Mouse (Mus musculus) MEL (cell line): Measurements from ENCODE around the gene Dcaf17. TPM values are rescaled to one million over a fixed set of nuclear protein-coding genes. Genes with fewer than 3 reads are reported as not detected.

Experiments used
- DNase-seq: peaks from one replicate; pipeline ENCODE4 v3.0.0; 2011; ENCODE audit warnings: low read depth, low spot score
- H3K27ac ChIP-seq: 2 replicates; pipeline ENCODE4 v1.5.1; 2012; ENCODE audit warnings: low read depth, mild to moderate bottlenecking, control low read depth, low read length, moderate library complexity; ENCODE audit not compliant: control insufficient read depth
- H3K27me3 ChIP-seq, 2 experiments: fragments of 150-350 bp in 1 of 2; sonication (generic) in 1 of 2; 2 replicates each; pipeline ENCODE4 v1.6.1; 2012; ENCODE audit warnings: low read length in 2 of 2, mild to moderate bottlenecking in 2 of 2, improper control_type of control experiment in 1 of 2, moderate library complexity in 1 of 2; ENCODE audit not compliant: insufficient read depth in 2 of 2, control insufficient read depth in 1 of 2
- H3K36me3 ChIP-seq, 2 experiments: 2 replicates each; pipeline ENCODE4 v1.6.1; 2012 to 2014; ENCODE audit warnings: low read length in 2 of 2, improper control_type of control experiment in 1 of 2, inconsistent platforms in 1 of 2, mild to moderate bottlenecking in 1 of 2; ENCODE audit not compliant: insufficient read depth in 2 of 2, control insufficient read depth in 1 of 2
- H3K4me1 ChIP-seq, 2 experiments: fragments of 150-350 bp in 1 of 2; sonication (generic) in 1 of 2; 2 replicates each; pipeline ENCODE4 v1.6.1; 2012; ENCODE audit warnings: low read length in 2 of 2, improper control_type of control experiment in 1 of 2, mild to moderate bottlenecking in 1 of 2; ENCODE audit not compliant: insufficient read depth in 2 of 2, control insufficient read depth in 1 of 2
- H3K4me3 ChIP-seq, 2 experiments: fragments of 150-350 bp in 1 of 2; sonication (generic) in 1 of 2; 2 replicates each; pipeline ENCODE4 v1.5.1; 2012; ENCODE audit warnings: low read depth in 2 of 2, low read length in 2 of 2, mild to moderate bottlenecking in 2 of 2, moderate library complexity in 2 of 2, control low read depth in 1 of 2, improper control_type of control experiment in 1 of 2; ENCODE audit not compliant: control insufficient read depth in 1 of 2, insufficient read depth in 1 of 2
- H3K79me2 ChIP-seq: 2 replicates; pipeline ENCODE4 v1.6.1; 2012; ENCODE audit warnings: mild to moderate bottlenecking, low read length, moderate library complexity; ENCODE audit not compliant: control insufficient read depth, poor library complexity, insufficient read depth
- H3K9ac ChIP-seq: 2 replicates; pipeline ENCODE4 v1.6.1; 2012; ENCODE audit warnings: low read depth, mild to moderate bottlenecking, control low read depth, low read length, moderate library complexity; ENCODE audit not compliant: control insufficient read depth, poor library complexity, severe bottlenecking
- H3K9me3 ChIP-seq: fragments of 150-350 bp; sonication (generic); replicated peaks from 2 replicates; pipeline ENCODE4 v1.6.1; 2012; ENCODE audit warnings: mild to moderate bottlenecking, low read length, improper control_type of control experiment, moderate library complexity; ENCODE audit not compliant: insufficient read depth
- BHLHE40 ChIP-seq: IDR thresholded peaks from 2 replicates; pipeline ENCODE4 v1.6.1; 2012; ENCODE audit warnings: low read depth, mild to moderate bottlenecking, inconsistent platforms, low read length, improper control_type of control experiment, borderline replicate concordance
- CHD1 ChIP-seq: IDR thresholded peaks from 2 replicates; pipeline ENCODE4 v1.6.1; 2012; ENCODE audit warnings: low read depth, mild to moderate bottlenecking, inconsistent platforms, low read length, improper control_type of control experiment
- CHD2 ChIP-seq: IDR thresholded peaks from 2 replicates; pipeline ENCODE4 v1.6.1; 2011; ENCODE audit warnings: low read length, improper control_type of control experiment
- CTCF ChIP-seq, 3 experiments: IDR thresholded peaks in 2 of 3; conservative IDR thresholded peaks in 1 of 3; 2 replicates each; pipeline ENCODE4 v1.5.1; 2011 to 2012; ENCODE audit warnings: low read length in 3 of 3, low read depth in 2 of 3, mild to moderate bottlenecking in 2 of 3, improper control_type of control experiment in 1 of 3, inconsistent platforms in 1 of 3, mixed read lengths in 1 of 3, moderate library complexity in 1 of 3; ENCODE audit not compliant: control insufficient read depth in 1 of 3, insufficient read depth in 1 of 3, poor library complexity in 1 of 3, severe bottlenecking in 1 of 3
- E2F4 ChIP-seq: IDR thresholded peaks from 2 replicates; pipeline ENCODE4 v1.6.1; 2011; ENCODE audit warnings: low read depth, low read length, improper control_type of control experiment, borderline replicate concordance
- ELF1 ChIP-seq: IDR thresholded peaks from 2 replicates; pipeline ENCODE4 v1.6.1; 2014; ENCODE audit warnings: low read depth, mild to moderate bottlenecking, inconsistent platforms, low read length, improper control_type of control experiment, moderate library complexity
- EP300 ChIP-seq, 2 experiments: IDR thresholded peaks; 2 replicates each; pipeline ENCODE4 v1.6.1; 2011; ENCODE audit warnings: improper control_type of control experiment in 2 of 2, low read length in 2 of 2, low read depth in 1 of 2, mild to moderate bottlenecking in 1 of 2
- ETS1 ChIP-seq: IDR thresholded peaks from 2 replicates; pipeline ENCODE4 v1.6.1; 2012; ENCODE audit warnings: low read depth, mild to moderate bottlenecking, inconsistent platforms, low read length, improper control_type of control experiment, moderate library complexity
- GATA1 ChIP-seq: IDR thresholded peaks from 2 replicates; pipeline ENCODE4 v1.6.1; 2011; ENCODE audit warnings: low read depth, low read length, improper control_type of control experiment
- HCFC1 ChIP-seq: IDR thresholded peaks from 2 replicates; pipeline ENCODE4 v1.6.1; 2012; ENCODE audit warnings: low read depth, mild to moderate bottlenecking, inconsistent platforms, low read length, improper control_type of control experiment, moderate library complexity
- KAT2A ChIP-seq: conservative IDR thresholded peaks from 2 replicates; pipeline ENCODE4 v1.6.1; 2012; ENCODE audit warnings: low read depth, low read length, improper control_type of control experiment, inconsistent platforms
- MAFK ChIP-seq: IDR thresholded peaks from 2 replicates; pipeline ENCODE4 v1.6.1; 2011; ENCODE audit warnings: low read depth, mild to moderate bottlenecking, low read length, improper control_type of control experiment, borderline replicate concordance
- MAX ChIP-seq: IDR thresholded peaks from 2 replicates; pipeline ENCODE4 v1.6.1; 2011; ENCODE audit warnings: low read length, improper control_type of control experiment
- MAZ ChIP-seq: IDR thresholded peaks from 2 replicates; pipeline ENCODE4 v1.6.1; 2012; ENCODE audit warnings: low read depth, mild to moderate bottlenecking, inconsistent platforms, low read length, improper control_type of control experiment
- MEF2A ChIP-seq: IDR thresholded peaks from 2 replicates; pipeline ENCODE4 v1.6.1; 2014; ENCODE audit warnings: low read depth, mild to moderate bottlenecking, inconsistent platforms, low read length, improper control_type of control experiment; ENCODE audit not compliant: poor library complexity, insufficient replicate concordance, severe bottlenecking; ENCODE audit errors: extremely low read depth
- MXI1 ChIP-seq: IDR thresholded peaks from 2 replicates; pipeline ENCODE4 v1.6.1; 2011; ENCODE audit warnings: mild to moderate bottlenecking, low read depth, low read length, improper control_type of control experiment
- MYB ChIP-seq: IDR thresholded peaks from 2 replicates; pipeline ENCODE4 v1.6.1; 2011; ENCODE audit warnings: mild to moderate bottlenecking, low read depth, low read length, improper control_type of control experiment
- NELFE ChIP-seq: IDR thresholded peaks from 2 replicates; pipeline ENCODE4 v1.6.1; 2011; ENCODE audit warnings: low read depth, low read length, improper control_type of control experiment
- NRF1 ChIP-seq: IDR thresholded peaks from 2 replicates; pipeline ENCODE4 v1.6.1; 2014; ENCODE audit warnings: low read depth, mild to moderate bottlenecking, inconsistent platforms, low read length, improper control_type of control experiment, moderate library complexity; ENCODE audit not compliant: poor library complexity, insufficient read depth, severe bottlenecking
- POLR2A ChIP-seq, 2 experiments: IDR thresholded peaks; 2 replicates each; pipeline ENCODE4 v1.6.1; 2011 to 2012; ENCODE audit warnings: low read length in 2 of 2, mild to moderate bottlenecking in 2 of 2, control low read depth in 1 of 2, improper control_type of control experiment in 1 of 2, low read depth in 1 of 2, moderate library complexity in 1 of 2; ENCODE audit not compliant: control insufficient read depth in 1 of 2, insufficient read depth in 1 of 2, poor library complexity in 1 of 2
- POLR2AphosphoS2 ChIP-seq: IDR thresholded peaks from 2 replicates; pipeline ENCODE4 v1.6.1; 2011; ENCODE audit warnings: low read length, improper control_type of control experiment
- POLR2AphosphoS5 ChIP-seq: IDR thresholded peaks from 2 replicates; pipeline ENCODE4 v1.6.1; 2012; ENCODE audit warnings: low read depth, borderline replicate concordance, mild to moderate bottlenecking, inconsistent platforms, low read length, moderate library complexity, mixed read lengths
- RAD21 ChIP-seq: IDR thresholded peaks from 2 replicates; pipeline ENCODE4 v1.6.1; 2011; ENCODE audit warnings: mild to moderate bottlenecking, low read depth, low read length, improper control_type of control experiment
- RCOR1 ChIP-seq: IDR thresholded peaks from 2 replicates; pipeline ENCODE4 v1.6.1; 2012; ENCODE audit warnings: low read depth, mild to moderate bottlenecking, inconsistent platforms, low read length, improper control_type of control experiment
- SMC3 ChIP-seq: IDR thresholded peaks from 2 replicates; pipeline ENCODE4 v1.6.1; 2011; ENCODE audit warnings: low read depth, low read length, improper control_type of control experiment
- TAL1 ChIP-seq: IDR thresholded peaks from 2 replicates; pipeline ENCODE4 v1.6.1; 2012; ENCODE audit warnings: mild to moderate bottlenecking, inconsistent platforms, low read length, moderate library complexity, mixed read lengths
- TBP ChIP-seq: IDR thresholded peaks from 2 replicates; pipeline ENCODE4 v1.8.0; 2011; ENCODE audit warnings: low read depth, low read length, improper control_type of control experiment
- UBTF ChIP-seq: IDR thresholded peaks from 2 replicates; pipeline ENCODE4 v1.6.1; 2012; ENCODE audit warnings: low read depth, mild to moderate bottlenecking, inconsistent platforms, low read length, improper control_type of control experiment, moderate library complexity, borderline replicate concordance; ENCODE audit not compliant: insufficient read depth
- USF1 ChIP-seq: IDR thresholded peaks from 2 replicates; pipeline ENCODE4 v1.6.1; 2014; ENCODE audit warnings: low read depth, mild to moderate bottlenecking, inconsistent platforms, low read length, improper control_type of control experiment, moderate library complexity
- USF2 ChIP-seq, 2 experiments: IDR thresholded peaks; 2 replicates each; pipeline ENCODE4 v1.6.1; 2011 to 2012; ENCODE audit warnings: improper control_type of control experiment in 2 of 2, low read length in 2 of 2, borderline replicate concordance in 1 of 2, inconsistent platforms in 1 of 2, low read depth in 1 of 2, mild to moderate bottlenecking in 1 of 2; ENCODE audit not compliant: insufficient read depth in 1 of 2
- ZC3H11A ChIP-seq: IDR thresholded peaks from 2 replicates; pipeline ENCODE4 v1.6.1; 2012; ENCODE audit warnings: low read depth, mild to moderate bottlenecking, inconsistent platforms, low read length, improper control_type of control experiment
- ZKSCAN1 ChIP-seq: IDR thresholded peaks from 2 replicates; pipeline ENCODE4 v1.6.1; 2012; ENCODE audit warnings: low read depth, mild to moderate bottlenecking, inconsistent platforms, low read length, improper control_type of control experiment, moderate library complexity
- ZNF384 ChIP-seq: IDR thresholded peaks from 2 replicates; pipeline ENCODE4 v1.6.1; 2012; ENCODE audit warnings: low read depth, mild to moderate bottlenecking, inconsistent platforms, low read length, improper control_type of control experiment
- polyA plus RNA-seq, 2 experiments: library from polyadenylated mRNA; stranded (reverse) in 1 of 2; unstranded in 1 of 2; fragments of >175 nt in 1 of 2; fragments of >200 nt in 1 of 2; gene quantifications; 2 replicates each; pipeline versions ENCODE4 v1.2.1 to v1.2.4; 2012; ENCODE audit warnings: low replicate concordance in 2 of 2, low read depth in 1 of 2; ENCODE audit not compliant: insufficient read length in 2 of 2, insufficient read depth in 1 of 2, missing spikeins in 1 of 2
- total RNA-seq: library from RNA; depleted of rRNA; stranded (reverse); fragments of 300-350 nt; gene quantifications from 2 replicates; pipeline ENCODE4 v1.2.3, GENCODE M21; 2012

Dcaf17 gene
- total and polyA plus RNA-seq, 3 experiments = 15.1 to 16.3 TPM; not detected in 1

- no peak for TF ChIP-seq MEF2A
- no peak; the same call in 1 of the 2 replicates for TF ChIP-seq SMC3
- TF ChIP-seq MXI1 = peak; percentile 89
- TF ChIP-seq EP300 (IDR thresholded peaks at IDR 0.05; ENCODE audit: low read depth in 1 of 2, low read length in 2 of 2) = peak; percentile 45 to 70; a peak in 3 of 4 replicates
- TF ChIP-seq POLR2AphosphoS5 = no peak
- peak; percentile 37; the same call in 1 of the 2 replicates for TF ChIP-seq BHLHE40
- no peak; the same call in 1 of the 2 replicates for TF ChIP-seq RAD21
- no peak for TF ChIP-seq KAT2A
- TF ChIP-seq MAZ = no peak
- no peak for TF ChIP-seq CHD1
- peak; percentile 90 for TF ChIP-seq MAX
- 0 out of 2 replicates have a peak, but pooled peaks have one; percentile 25 for TF ChIP-seq POLR2AphosphoS2
- TF ChIP-seq ELF1 = no peak
- 0 out of 2 replicates have a peak, but pooled peaks have one; percentile 36 for TF ChIP-seq UBTF
Measured at GRCm38 (mm10) chr2:71134041-71134505, 78.9 kb downstream of the Dcaf17 start (continued).

DNA sequence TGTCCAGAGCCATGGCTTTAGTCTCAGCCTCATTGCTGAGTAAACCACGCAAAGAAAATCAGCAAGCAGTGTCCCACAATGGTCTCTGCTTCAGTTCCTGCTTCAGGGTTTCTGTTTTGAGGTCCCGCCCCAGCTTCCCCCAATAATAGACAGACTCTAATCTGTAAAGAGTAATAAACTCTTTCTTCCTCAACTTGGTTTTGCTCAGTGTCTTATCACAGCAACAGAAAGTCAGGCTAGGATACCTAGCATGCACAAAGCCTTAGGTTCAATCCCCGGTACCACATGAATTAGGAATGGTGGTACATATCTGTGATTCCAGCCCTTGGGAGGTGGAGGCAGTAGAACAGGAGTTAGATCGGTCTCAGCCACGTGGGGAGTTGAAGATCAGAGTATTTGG is 79.7 kb downstream of the Dcaf17 start:
- peak overlapping the region; percentile 35 to 49 for H3K4me3 ChIP-seq
- peak; percentile 59; the same call in 1 of the 2 replicates for TF ChIP-seq RCOR1
- TF ChIP-seq EP300 (IDR thresholded peaks at IDR 0.05; ENCODE audit: low read depth in 1 of 2, low read length in 2 of 2) = peak in 1 of 2 experiments; percentile 55; a peak in 2 of 4 replicates
- TF ChIP-seq UBTF = no peak
- peak; percentile 47; the same call in 1 of the 2 replicates for TF ChIP-seq ELF1
- no peak for TF ChIP-seq POLR2AphosphoS2
- no peak; the same call in 1 of the 2 replicates for TF ChIP-seq ZNF384
- TF ChIP-seq CTCF (IDR thresholded peaks at IDR 0.05 in 2 of 3, conservative IDR thresholded peaks at IDR 0.05 in 1 of 3; ENCODE audit: control insufficient read depth in 1 of 3, insufficient read depth in 1 of 3, low read depth in 2 of 3, low read length in 3 of 3, poor library complexity in 1 of 3, severe bottlenecking in 1 of 3) = no peak
- no peak for TF ChIP-seq NRF1
- no peak for TF ChIP-seq MYB
- TF ChIP-seq ETS1 = peak; percentile 43; the same call in 1 of the 2 replicates
- TF ChIP-seq HCFC1 = 0 out of 2 replicates have a peak, but pooled peaks have one; percentile 16
- TF ChIP-seq CHD1 = no peak
- no peak for TF ChIP-seq USF1
- no peak for TF ChIP-seq KAT2A
- TF ChIP-seq CHD2 = no peak
- TF ChIP-seq GATA1 = peak; percentile 69
- TF ChIP-seq ZC3H11A = no peak
- TF ChIP-seq TBP = peak; percentile 95
- no peak for TF ChIP-seq E2F4
- TF ChIP-seq ZKSCAN1 = no peak
- TF ChIP-seq POLR2A (IDR thresholded peaks at IDR 0.05; ENCODE audit: control insufficient read depth in 1 of 2, insufficient read depth in 1 of 2, low read depth in 1 of 2, low read length in 2 of 2, poor library complexity in 1 of 2) = no peak
- TF ChIP-seq USF2 (IDR thresholded peaks at IDR 0.05; ENCODE audit: borderline replicate concordance in 1 of 2, insufficient read depth in 1 of 2, low read depth in 1 of 2, low read length in 2 of 2) = no peak
- TF ChIP-seq NELFE = peak; percentile 25
- no peak for TF ChIP-seq SMC3
- TF ChIP-seq MXI1 = no peak
- no peak for TF ChIP-seq TAL1
- TF ChIP-seq MAFK = no peak
- no peak for TF ChIP-seq MAX

More for the DNA sequence above, 79.7 kb downstream of the Dcaf17 start:
- no peaks in the 10 kb centered on the region for H3K9me3 ChIP-seq
- no peaks in the 10 kb centered on the region for H3K27me3 ChIP-seq
- peaks cover 0 to 18% of the 10 kb centered on the region in 2 experiments; a peak in 2 of 4 replicates for H3K36me3 ChIP-seq
- DNase-seq = peak; percentile 81
- peak overlapping the region; percentile 85 for H3K27ac ChIP-seq
- H3K4me1 ChIP-seq = peaks cover 14 to 15% of the 10 kb centered on the region in 2 experiments
- H3K9ac ChIP-seq = peak overlapping the region; percentile 64
- H3K79me2 ChIP-seq = no peaks in the 10 kb centered on the region
